Mouse (Mus musculus) megakaryocyte, adult 5-6 weeks (primary cell): Measurements from ENCODE around the gene Trmt1. TPM values are rescaled to one million over a fixed set of nuclear protein-coding genes. Genes with fewer than 3 reads are reported as not detected.
A peak's percentile ranks its signal among the peaks of the same experiment; 100 is the strongest.

Source experiments
- ATAC-seq: 2 replicates; pipeline ENCODE4 v1.8.0; 2016; ENCODE audit warnings: mild to moderate bottlenecking, inconsistent platforms; ENCODE audit not compliant: poor library complexity, severe bottlenecking
- total RNA-seq, 2 experiments: library from RNA; stranded (forward) in 1 of 2; stranded (reverse) in 1 of 2; fragments of 153-499, 151-499 nt in 1 of 2; fragments of 221-1000, 200-1000 nt in 1 of 2; gene quantifications; 2 replicates each; pipeline versions ENCODE4 v1.2.3 to v1.2.4; 2015 to 2017

Trmt1 gene
- total RNA-seq, 2 experiments from 2014 or later: 29.5 to 37.6 TPM

GRCm38 (mm10) chr8:84707267-84707883 is 21.3 kb downstream of the Trmt1 start:
- peak; percentile 56 for ATAC-seq

- ATAC-seq: no peak
Measured at GRCm38 (mm10) chr8:84708071-84708541, 22.0 kb downstream of the Trmt1 start.

GRCm38 (mm10) chr8:84708774-84709475 is 22.8 kb downstream of the Trmt1 start:
- peak; percentile 57 for ATAC-seq

GRCm38 (mm10) chr8:84709931-84710330 is 23.8 kb downstream of the Trmt1 start:
- ATAC-seq: no peak

- ATAC-seq: no peak
Measured at GRCm38 (mm10) chr8:84711312-84711711, 25.2 kb downstream of the Trmt1 start.

- ATAC-seq: no peak
Measured at GRCm38 (mm10) chr8:84711933-84712758, 26.0 kb downstream of the Trmt1 start.

GRCm38 (mm10) chr8:84712759-84713120 is 26.6 kb downstream of the Trmt1 start:
- no peak for ATAC-seq

GRCm38 (mm10) chr8:84713381-84713780 is 27.3 kb downstream of the Trmt1 start:
- ATAC-seq: no peak

- ATAC-seq: no peak
Measured at GRCm38 (mm10) chr8:84714161-84714560, 28.1 kb downstream of the Trmt1 start.

GRCm38 (mm10) chr8:84715893-84716468 is 29.9 kb downstream of the Trmt1 start:
- no peak for ATAC-seq

GRCm38 (mm10) chr8:84716790-84717189 is 30.7 kb downstream of the Trmt1 start:
- ATAC-seq: no peak

GRCm38 (mm10) chr8:84718476-84718875 is 32.4 kb downstream of the Trmt1 start:
- ATAC-seq: no peak

- no peak for ATAC-seq
Measured at GRCm38 (mm10) chr8:84718959-84719690, 33.0 kb downstream of the Trmt1 start.

GRCm38 (mm10) chr8:84722530-84722849 is 36.4 kb downstream of the Trmt1 start:
- ATAC-seq: no peak

- ATAC-seq: peak; percentile 95
Measured at GRCm38 (mm10) chr8:84722850-84723570, 36.9 kb downstream of the Trmt1 start, which contains the start of gene G430095P16Rik. G430095P16Rik (plus strand) TSS chr8:84723007.

- peak; percentile 20 for ATAC-seq
Measured at GRCm38 (mm10) chr8:84723571-84723900, 37.4 kb downstream of the Trmt1 start.

GRCm38 (mm10) chr8:84724683-84725082 is 38.6 kb downstream of the Trmt1 start:
- ATAC-seq: no peak

GRCm38 (mm10) chr8:84725246-84725940 is 39.3 kb downstream of the Trmt1 start:
- 0 out of 2 replicates have a peak, but pooled peaks have one; percentile 1 for ATAC-seq

GRCm38 (mm10) chr8:84725941-84726259 is 39.8 kb downstream of the Trmt1 start:
- ATAC-seq: peak; percentile 44

- ATAC-seq: no peak
Measured at GRCm38 (mm10) chr8:84728474-84728873, 42.4 kb downstream of the Trmt1 start.
